8 mouse cellular contexts compared by ENCODE assay signal in the genomic region with DNA sequence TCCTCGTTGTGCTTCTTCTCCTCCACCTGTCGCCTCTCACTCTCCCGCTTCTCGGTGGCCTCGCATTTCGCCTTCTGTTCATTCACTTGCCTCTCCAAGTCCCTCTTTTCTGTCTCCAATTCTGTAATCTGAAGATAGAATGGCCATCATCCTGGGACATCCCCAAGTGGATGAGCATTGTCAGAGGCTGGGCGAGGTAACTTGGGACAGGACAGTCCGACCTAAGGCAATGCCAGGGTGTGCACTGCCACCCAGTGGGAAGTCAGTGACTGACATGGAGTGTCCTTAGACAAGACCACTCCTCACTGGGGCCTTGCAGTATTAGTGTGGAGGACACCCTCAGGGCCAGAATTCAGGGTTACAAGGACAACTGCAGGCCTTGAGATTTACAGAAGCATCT. TPM values are rescaled to one million over a fixed set of nuclear protein-coding genes. Genes with fewer than 3 reads are reported as not detected.
DNase-seq lines count a peak whose midpoint lies in the region; ATAC-seq and TF ChIP-seq lines count a peak whose summit lies in the region.

No protein-coding gene starts in this region.

- peaks cover 22% of the 10 kb centered on the region for H3K36me3 ChIP-seq in forebrain, postnatal 0 days (ENCODE audit: insufficient read depth)
- peaks cover 25% of the 10 kb centered on the region for H3K36me3 ChIP-seq in hindbrain, embryonic 12.5 days
- H3K36me3 ChIP-seq in lung, postnatal 0 days (ENCODE audit: insufficient read depth, low read length) = peaks cover 8% of the 10 kb centered on the region

- TF ChIP-seq CTCF in forebrain, postnatal 0 days (IDR thresholded peaks at IDR 0.05; ENCODE audit: low read depth) = peak; percentile 87
- TF ChIP-seq CTCF in lung, postnatal 0 days (IDR thresholded peaks at IDR 0.05) = peak; percentile 91

- H3K4me3 ChIP-seq in forebrain, postnatal 0 days (ENCODE audit: low read depth, low read length) = no peak overlapping the region
- peak overlapping the region; percentile 15 for H3K4me3 ChIP-seq in hindbrain, embryonic 12.5 days
- H3K4me3 ChIP-seq in lung, postnatal 0 days (ENCODE audit: low read depth, low read length) = no peak overlapping the region

- H3K9me3 ChIP-seq in forebrain, postnatal 0 days (ENCODE audit: low read length) = no peaks in the 10 kb centered on the region
- no peaks in the 10 kb centered on the region for H3K9me3 ChIP-seq in hindbrain, embryonic 12.5 days (replicated peaks)
- H3K9me3 ChIP-seq in lung, postnatal 0 days (ENCODE audit: low read length) = no peaks in the 10 kb centered on the region

- H3K27ac ChIP-seq in forebrain, postnatal 0 days (ENCODE audit: low read depth, low read length) = no peak overlapping the region
- no peak overlapping the region for H3K27ac ChIP-seq in hindbrain, embryonic 12.5 days
- no peak overlapping the region for H3K27ac ChIP-seq in lung, postnatal 0 days (ENCODE audit: low read length)

- H3K4me2 ChIP-seq in forebrain, postnatal 0 days (ENCODE audit: low read depth) = peak overlapping the region; percentile 44
- H3K4me2 ChIP-seq in hindbrain, embryonic 12.5 days (replicated peaks) = peak overlapping the region; percentile 45
- H3K4me2 ChIP-seq in lung, postnatal 0 days (replicated peaks; ENCODE audit: low read depth, low read length) = 0 out of 2 replicates have a peak overlapping the region, but pooled peaks have one; percentile 15

- no peak overlapping the region for H3K9ac ChIP-seq in forebrain, postnatal 0 days
- 0 out of 2 replicates have a peak overlapping the region, but pooled peaks have one; percentile 39 for H3K9ac ChIP-seq in hindbrain, embryonic 12.5 days
- H3K9ac ChIP-seq in lung, postnatal 0 days (replicated peaks; ENCODE audit: low read depth) = no peak overlapping the region

- H3K4me1 ChIP-seq in forebrain, postnatal 0 days (ENCODE audit: insufficient read depth) = no peaks in the 10 kb centered on the region
- peaks cover 4% of the 10 kb centered on the region for H3K4me1 ChIP-seq in hindbrain, embryonic 12.5 days
- H3K4me1 ChIP-seq in lung, postnatal 0 days (ENCODE audit: insufficient read depth, low read depth, low read length) = no peaks in the 10 kb centered on the region

- no peak for TF ChIP-seq EP300 in lung, postnatal 0 days (IDR thresholded peaks at IDR 0.05)

- WGBS in forebrain, postnatal 0 days = 1% methylated on average over 8 of the region's 8 CpGs
- WGBS in hindbrain, embryonic 12.5 days = 3% methylated on average over 8 of the region's 8 CpGs
- 2% methylated on average over 8 of the region's 8 CpGs for WGBS in lung, postnatal 0 days

- ATAC-seq in forebrain, postnatal 0 days = peak; percentile 83
- 0 out of 2 replicates have a peak, but pooled peaks have one; percentile 60 for ATAC-seq in hindbrain, embryonic 12.5 days (ENCODE audit: low FRiP score)
- ATAC-seq in lung, postnatal 0 days = peak; percentile 80

- H3K27me3 ChIP-seq in forebrain, postnatal 0 days (ENCODE audit: insufficient read depth, low read length) = no peaks in the 10 kb centered on the region
- H3K27me3 ChIP-seq in hindbrain, embryonic 12.5 days = no peaks in the 10 kb centered on the region; the same call in 1 of the 2 replicates
- H3K27me3 ChIP-seq in lung, postnatal 0 days (replicated peaks; ENCODE audit: insufficient read depth, low read length) = no peaks in the 10 kb centered on the region

- DNase-seq in ES-CJ7 (ENCODE audit: low read depth, low spot score) = peak; percentile 81
- DNase-seq in adrenal gland, postnatal 4 days (ENCODE audit: low spot score in 2 of 2) = peak; percentile 15 to 45
- peak; percentile 64 for DNase-seq in forebrain, postnatal 0 days
- DNase-seq in layer of hippocampus, postnatal 25 days (ENCODE audit: extremely low spot score in 1 of 2, low spot score in 1 of 2) = peak; percentile 44 to 63
- DNase-seq in lung, postnatal 0 days (ENCODE audit: low spot score) = peak; percentile 79
- peak; percentile 51 for DNase-seq in ovary, postnatal 14 days (ENCODE audit: low spot score)
- peak; percentile 71 for DNase-seq in thymus, postnatal 4 days

RNA-seq across cellular contexts. Expression of gene Dnali1, which starts 6.5 kb away (rescaled TPM):
- total RNA-seq in adrenal gland, postnatal 4 days (2021) = not detected
- total RNA-seq in forebrain, postnatal 0 days (2014; rRNA removed) = 1.9 and 2.4 TPM in 2 replicates
- polyA plus RNA-seq in forebrain, postnatal 0 days (2015; fragmentation: Nextera tagmentation; extraction: Ambion mirVana) = 1.3 and 1.9 TPM in 2 replicates
- polyA plus RNA-seq in hindbrain, embryonic 12.5 days (2016; fragmentation: Nextera tagmentation; extraction: Ambion mirVana) = 1.2 and 1.7 TPM in 2 replicates
- total RNA-seq in layer of hippocampus, postnatal 25 days (2021) = under 1 TPM; 0.37 to 0.73 TPM
- polyA plus RNA-seq in lung, postnatal 0 days (2015; fragmentation: Nextera tagmentation; extraction: Ambion mirVana) = 6.9 and 10.9 TPM in 2 replicates

RNA-seq across cellular contexts. Expression of gene Snip1, which starts 7.4 kb away (rescaled TPM):
- total RNA-seq in adrenal gland, postnatal 4 days (2021) = 10 to 100 TPM; 21.2 to 22.2 TPM
- total RNA-seq in forebrain, postnatal 0 days (2014; rRNA removed) = 30.7 and 46.6 TPM in 2 replicates
- polyA plus RNA-seq in forebrain, postnatal 0 days (2015; fragmentation: Nextera tagmentation; extraction: Ambion mirVana) = 18.0 and 18.8 TPM in 2 replicates
- 32.6 and 33.4 TPM in 2 replicates for polyA plus RNA-seq in hindbrain, embryonic 12.5 days (2016; fragmentation: Nextera tagmentation; extraction: Ambion mirVana)
- 10 to 100 TPM; 13.8 to 16.3 TPM for total RNA-seq in layer of hippocampus, postnatal 25 days (2021)
- polyA plus RNA-seq in lung, postnatal 0 days (2015; fragmentation: Nextera tagmentation; extraction: Ambion mirVana) = 17.4 and 18.0 TPM in 2 replicates

RNA-seq across cellular contexts. Expression of gene Meaf6, which starts 25.9 kb away (rescaled TPM):
- 10 to 100 TPM; 43.1 to 45.4 TPM for total RNA-seq in adrenal gland, postnatal 4 days (2021)
- total RNA-seq in forebrain, postnatal 0 days (2014; rRNA removed) = 112 and 129 TPM in 2 replicates
- 134 and 153 TPM in 2 replicates for polyA plus RNA-seq in forebrain, postnatal 0 days (2015; fragmentation: Nextera tagmentation; extraction: Ambion mirVana)
- polyA plus RNA-seq in hindbrain, embryonic 12.5 days (2016; fragmentation: Nextera tagmentation; extraction: Ambion mirVana) = 118 and 130 TPM in 2 replicates
- 100 to 1,000 TPM; 116 to 120 TPM for total RNA-seq in layer of hippocampus, postnatal 25 days (2021)
- polyA plus RNA-seq in lung, postnatal 0 days (2015; fragmentation: Nextera tagmentation; extraction: Ambion mirVana) = 29.7 and 32.1 TPM in 2 replicates

RNA-seq across cellular contexts. Expression of gene Gnl2, which starts 42.6 kb away (rescaled TPM):
- total RNA-seq in adrenal gland, postnatal 4 days (2021) = 10 to 100 TPM; 79.6 to 81.6 TPM
- 63.7 and 68.5 TPM in 2 replicates for total RNA-seq in forebrain, postnatal 0 days (2014; rRNA removed)
- polyA plus RNA-seq in forebrain, postnatal 0 days (2015; fragmentation: Nextera tagmentation; extraction: Ambion mirVana) = 82.3 and 84.0 TPM in 2 replicates
- polyA plus RNA-seq in hindbrain, embryonic 12.5 days (2016; fragmentation: Nextera tagmentation; extraction: Ambion mirVana) = 94.9 and 96.6 TPM in 2 replicates
- total RNA-seq in layer of hippocampus, postnatal 25 days (2021) = 10 to 100 TPM; 54.3 to 66.8 TPM
- polyA plus RNA-seq in lung, postnatal 0 days (2015; fragmentation: Nextera tagmentation; extraction: Ambion mirVana) = 42.3 and 47.3 TPM in 2 replicates

Comparison
In these comparisons a context has a peak if more than half of its experiments do, and no peak if none do; other contexts are left out.
1. DNase-seq: peak in every context shown above with its lines; median percentile 81 in ES-CJ7; 79 in lung, postnatal 0 days; 71 in thymus, postnatal 4 days; 64 in forebrain, postnatal 0 days; 54 in layer of hippocampus, postnatal 25 days; 51 in ovary, postnatal 14 days; 30 in adrenal gland, postnatal 4 days.